Mouse (Mus musculus): ENCODE measurements around the gene Gpt2.

Gpt2 gene

GRCm38 (mm10) chr8:85488631-85489030 lies 3.7 kb upstream of the Gpt2 start:
- DNase-seq: no peak

GRCm38 (mm10) chr8:85489546-85489945 lies 2.8 kb upstream of the Gpt2 start:
- no peak for DNase-seq

GRCm38 (mm10) chr8:85492940-85493931 lies 860 bp downstream of the Gpt2 start:
- peak; percentile 32 for DNase-seq

GRCm38 (mm10) chr8:85496125-85496524 lies 3.7 kb downstream of the Gpt2 start:
- DNase-seq: no peak

GRCm38 (mm10) chr8:85496778-85497177 lies 4.4 kb downstream of the Gpt2 start:
- DNase-seq: no peak

GRCm38 (mm10) chr8:85498577-85498976 lies 6.2 kb downstream of the Gpt2 start:
- DNase-seq: no peak

GRCm38 (mm10) chr8:85500460-85500859 lies 8.1 kb downstream of the Gpt2 start:
- no peak for DNase-seq

- DNase-seq: peak; percentile 39
Measured at GRCm38 (mm10) chr8:85500955-85501685, 8.7 kb downstream of the Gpt2 start.

- DNase-seq: no peak
Measured at GRCm38 (mm10) chr8:85502381-85502780, 10.0 kb downstream of the Gpt2 start.

- no peak for DNase-seq
Measured at GRCm38 (mm10) chr8:85503065-85503464, 10.7 kb downstream of the Gpt2 start.

GRCm38 (mm10) chr8:85504704-85505103 lies 12.3 kb downstream of the Gpt2 start:
- no peak for DNase-seq

GRCm38 (mm10) chr8:85506620-85507019 lies 14.2 kb downstream of the Gpt2 start:
- no peak for DNase-seq

GRCm38 (mm10) chr8:85508661-85509060 lies 16.3 kb downstream of the Gpt2 start:
- DNase-seq: no peak

- no peak for DNase-seq
Measured at GRCm38 (mm10) chr8:85512234-85512633, 19.9 kb downstream of the Gpt2 start.

GRCm38 (mm10) chr8:85513283-85513682 lies 20.9 kb downstream of the Gpt2 start:
- DNase-seq: no peak

GRCm38 (mm10) chr8:85515391-85515790 lies 23.0 kb downstream of the Gpt2 start:
- no peak for DNase-seq

- DNase-seq: no peak
Measured at GRCm38 (mm10) chr8:85517336-85517735, 25.0 kb downstream of the Gpt2 start.

- DNase-seq: no peak
Measured at GRCm38 (mm10) chr8:85517956-85518355, 25.6 kb downstream of the Gpt2 start.

GRCm38 (mm10) chr8:85520586-85520985 lies 28.2 kb downstream of the Gpt2 start:
- no peak for DNase-seq

GRCm38 (mm10) chr8:85521332-85521731 lies 29.0 kb downstream of the Gpt2 start:
- DNase-seq: no peak

GRCm38 (mm10) chr8:85524086-85524485 lies 31.7 kb downstream of the Gpt2 start:
- no peak for DNase-seq

GRCm38 (mm10) chr8:85526105-85526504 lies 33.7 kb downstream of the Gpt2 start:
- DNase-seq: peak; percentile 48

GRCm38 (mm10) chr8:85528959-85529358 lies 36.6 kb downstream of the Gpt2 start:
- DNase-seq: no peak

- no peak for DNase-seq
Measured at GRCm38 (mm10) chr8:85530717-85531116, 38.3 kb downstream of the Gpt2 start.
